Mouse (Mus musculus) skeletal muscle tissue, postnatal 0 days (tissue): ENCODE measurements around the gene Tecta. TPM values are rescaled to one million over a fixed set of nuclear protein-coding genes. Genes with fewer than 3 reads are reported as not detected.

Source experiments
- microRNA-seq, 2 experiments: library from miRNA; unstranded; fragments of <30 nt; microRNA quantifications; one replicate each; pipeline ENCODE4; 2016
- polyA plus RNA-seq: library from polyadenylated mRNA; unstranded; fragments of >200 nt; fragmentation: Nextera tagmentation; extraction: Ambion mirVana; gene quantifications from 2 replicates; pipeline ENCODE4 v1.2.1, GENCODE M21; 2015

Tecta gene
- 0.09 TPM in 1 of 2 replicates, not detected in the other for polyA plus RNA-seq

GRCm38 (mm10) chr9:42399829-42400228, at the start of gene Tecta:
TSS of gene Tecta (minus strand) at chr9:42399929.

Small RNA genes within 50 kb of the gene (microRNA-seq; reads per million reads assigned to microRNA genes)
- gene Gm44311 = 0 reads per million in 2 experiments

Other genes with a start within 250 kb of the Tecta start
- 14.2 and 17.0 TPM in 2 replicates for gene Sc5d, start 135.7 kb downstream of the Tecta start, polyA plus RNA-seq
- gene Tbcel, start 107.9 kb upstream of the Tecta start, polyA plus RNA-seq = 3.6 and 4.8 TPM in 2 replicates